Comparison of ENCODE assay signal across 10 mouse cellular contexts in the genomic region with DNA sequence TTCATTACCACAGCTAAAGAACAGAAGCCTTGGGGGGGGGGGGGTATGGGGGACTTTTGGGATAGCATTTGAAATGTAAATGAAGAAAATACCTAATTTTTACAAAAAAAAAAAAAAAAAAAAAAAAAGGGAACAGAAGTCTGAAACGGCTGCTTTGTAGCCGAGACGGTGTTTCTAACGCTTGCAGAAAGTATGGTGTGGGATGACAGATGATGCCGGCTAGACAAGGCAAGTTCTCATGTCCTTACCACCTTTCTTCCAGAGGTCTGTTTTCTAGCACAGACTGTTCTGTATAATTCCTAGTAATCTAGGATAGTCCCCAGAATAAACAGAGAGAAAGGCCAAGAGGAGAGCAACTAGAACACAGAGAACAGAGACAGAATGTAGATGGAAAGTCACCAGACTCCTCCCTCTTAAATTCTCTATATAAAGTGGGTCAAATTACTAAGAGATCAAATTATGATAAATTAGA.
DNase-seq lines count a peak whose midpoint lies in the region; ATAC-seq and TF ChIP-seq lines count a peak whose summit lies in the region.
"Had no signal": no experiment of that assay in that cellular context is flagged by ENCODE, and none has a peak within 500 bp of the region (broad histone marks: within the 10 kb centered on the region; RNA-seq: fewer than 3 reads in every experiment).

No protein-coding gene starts in this region.

- H3K27ac ChIP-seq in heart, adult 2 months = peak overlapping the region; percentile 92
- H3K27ac ChIP-seq in neural tube, embryonic 13.5 days (replicated peaks) = no peak overlapping the region
- peak overlapping the region; percentile 70; the same call in 1 of the 2 replicates for H3K27ac ChIP-seq in limb, embryonic 12.5 days
- H3K27ac ChIP-seq in stomach, embryonic 14.5 days (ENCODE audit: low read length) = peak overlapping the region; percentile 91; the same call in 1 of the 2 replicates

- TF ChIP-seq CTCF in heart, adult 2 months (IDR thresholded peaks at IDR 0.05) = no peak

- H3K4me3 ChIP-seq in heart, adult 2 months = no peak overlapping the region
- no peak overlapping the region for H3K4me3 ChIP-seq in neural tube, embryonic 13.5 days
- no peak overlapping the region for H3K4me3 ChIP-seq in limb, embryonic 12.5 days (replicated peaks)
- no peak overlapping the region for H3K4me3 ChIP-seq in stomach, embryonic 14.5 days (ENCODE audit: low read depth, low read length)
- H3K4me3 ChIP-seq: neural tube, embryonic 12.5 days had no signal

- H3K27me3 ChIP-seq in heart, adult 2 months (ENCODE audit: control insufficient read depth, insufficient read depth, low read length) = no peaks in the 10 kb centered on the region
- H3K27me3 ChIP-seq in neural tube, embryonic 13.5 days = no peaks in the 10 kb centered on the region
- H3K27me3 ChIP-seq in limb, embryonic 12.5 days = no peaks in the 10 kb centered on the region
- H3K27me3 ChIP-seq in stomach, embryonic 14.5 days (ENCODE audit: control insufficient read depth, insufficient read depth, low read length) = no peaks in the 10 kb centered on the region
- H3K27me3 ChIP-seq: neural tube, embryonic 12.5 days had no signal

- H3K4me2 ChIP-seq in neural tube, embryonic 13.5 days = peak overlapping the region; percentile 64
- H3K4me2 ChIP-seq in limb, embryonic 12.5 days = peak overlapping the region; percentile 58; the same call in 1 of the 2 replicates
- peak overlapping the region; percentile 48 for H3K4me2 ChIP-seq in stomach, embryonic 14.5 days (replicated peaks; ENCODE audit: low read depth, low read length)

- H3K36me3 ChIP-seq in heart, adult 2 months (ENCODE audit: control insufficient read depth, insufficient read depth, low read length) = peaks cover 5% of the 10 kb centered on the region; the same call in 1 of the 2 replicates
- no peaks in the 10 kb centered on the region for H3K36me3 ChIP-seq in neural tube, embryonic 13.5 days
- no peaks in the 10 kb centered on the region for H3K36me3 ChIP-seq in limb, embryonic 12.5 days
- no peaks in the 10 kb centered on the region for H3K36me3 ChIP-seq in stomach, embryonic 14.5 days (ENCODE audit: control insufficient read depth, insufficient read depth, low read length)
- H3K36me3 ChIP-seq: neural tube, embryonic 12.5 days had no signal

- 44% methylated on average over 5 of the region's 5 CpGs for WGBS in heart, adult 2 months
- WGBS in neural tube, embryonic 13.5 days = 18% methylated on average over 5 of the region's 5 CpGs
- 14% methylated on average over 5 of the region's 5 CpGs for WGBS in limb, embryonic 12.5 days
- 13% methylated on average over 5 of the region's 5 CpGs for WGBS in stomach, embryonic 14.5 days

- H3K9ac ChIP-seq in heart, adult 2 months (ENCODE audit: low read depth, low read length) = peak overlapping the region; percentile 28; the same call in 1 of the 2 replicates
- H3K9ac ChIP-seq in neural tube, embryonic 13.5 days = peak overlapping the region; percentile 67; the same call in 1 of the 2 replicates
- no peak overlapping the region for H3K9ac ChIP-seq in limb, embryonic 12.5 days (replicated peaks)
- H3K9ac ChIP-seq in stomach, embryonic 14.5 days (replicated peaks; ENCODE audit: low read depth, low read length) = no peak overlapping the region
- H3K9ac ChIP-seq: neural tube, embryonic 12.5 days had no signal

- DNase-seq in heart, adult 2 months = no peak
- DNase-seq in heart, adult 11 months = no peak
- DNase-seq in neural tube, embryonic 10.5 days (ENCODE audit: extremely low spot score, low spot score) = no peak
- no peak for DNase-seq in cerebellum, adult 11-12 months
- DNase-seq: adrenal gland, postnatal 25 days had no signal

- TF ChIP-seq EP300 in heart, adult 2 months (IDR thresholded peaks at IDR 0.05; ENCODE audit: insufficient read depth, low read depth, low read length) = no peak

- intact Hi-C loops in heart, adult 2 months (cut with DNase I) = loop anchor here (1.0 kb wide), 1 partner anchor 8 kb away; no protein-coding TSS in a partner anchor

- H3K4me1 ChIP-seq in heart, adult 2 months (ENCODE audit: control insufficient read depth, insufficient read depth, low read length) = peaks cover 4% of the 10 kb centered on the region; the same call in 1 of the 2 replicates
- peaks cover 28% of the 10 kb centered on the region for H3K4me1 ChIP-seq in neural tube, embryonic 13.5 days (replicated peaks)
- peaks cover 24% of the 10 kb centered on the region for H3K4me1 ChIP-seq in limb, embryonic 12.5 days (replicated peaks)
- H3K4me1 ChIP-seq in stomach, embryonic 14.5 days (ENCODE audit: control insufficient read depth, insufficient read depth, low read length) = peaks cover 13% of the 10 kb centered on the region

- H3K79me2 ChIP-seq in heart, adult 2 months (replicated peaks; ENCODE audit: control insufficient read depth, insufficient read depth, low read length) = no peaks in the 10 kb centered on the region

- H3K9me3 ChIP-seq in neural tube, embryonic 13.5 days = no peaks in the 10 kb centered on the region
- H3K9me3 ChIP-seq in limb, embryonic 12.5 days = no peaks in the 10 kb centered on the region
- H3K9me3 ChIP-seq in stomach, embryonic 14.5 days (ENCODE audit: control insufficient read depth, low read depth, low read length) = no peaks in the 10 kb centered on the region
- H3K9me3 ChIP-seq: neural tube, embryonic 12.5 days had no signal

- TF ChIP-seq POLR2A in heart, adult 2 months (IDR thresholded peaks at IDR 0.05; ENCODE audit: insufficient read depth, low read depth, low read length) = peak; percentile 19; the same call in 1 of the 2 replicates

- ATAC-seq in neural tube, embryonic 13.5 days (ENCODE audit: low read depth) = no peak
- no peak for ATAC-seq in limb, embryonic 12.5 days (ENCODE audit: insufficient number of reproducible peaks, insufficient read depth, low FRiP score, low TSS enrichment, low read depth)
- no peak for ATAC-seq in stomach, embryonic 14.5 days (ENCODE audit: insufficient number of reproducible peaks, insufficient read depth, low FRiP score, low read depth)
- no peak for ATAC-seq in megakaryocyte progenitor cell, adult 5-6 weeks (replicated peaks; ENCODE audit: poor library complexity)

Comparison
In these comparisons a context has a peak if more than half of its experiments do, and no peak if none do; other contexts are left out.
1. H3K9ac ChIP-seq: peak in heart, adult 2 months (single experiment) and neural tube, embryonic 13.5 days (single experiment); none in limb, embryonic 12.5 days (single experiment) and stomach, embryonic 14.5 days (single experiment).
2. Peak in every context shown above with its lines, with median percentiles within 50 percentile points of each other: H3K4me2 ChIP-seq.